Mouse (Mus musculus): ENCODE measurements at regions not wholly inside any gene's neighbourhood (a gene's known extent, or its start where the extent isn't known, plus 50 kb on each side); places are given as distances from the start of the nearest gene placed in this dataset.

- Histone ChIP-seq H3K4me1 (ENCODE audit: control insufficient read depth, insufficient read depth, low read length) (no peaks in the 10 kb centered on the region), H3K9me3 (replicated peaks; ENCODE audit: control insufficient read depth, low read length, poor library complexity, severe bottlenecking) (no peaks in the 10 kb centered on the region), H3K36me3 (ENCODE audit: control insufficient read depth, insufficient read depth, low read length) (no peaks in the 10 kb centered on the region), H3K27me3 (ENCODE audit: control insufficient read depth, insufficient read depth, low read depth, low read length) (no peaks in the 10 kb centered on the region), H3K4me3 (ENCODE audit: low read depth, low read length) (no peak overlapping the region), H3K4me2 (ENCODE audit: low read length) (no peak overlapping the region), H3K9ac (ENCODE audit: low read depth, low read length) (no peak overlapping the region), H3K27ac (ENCODE audit: low read length) (no peak overlapping the region)
- no peak for ATAC-seq
- 50% methylated on average over 4 of the region's 4 CpGs for WGBS
Measured at GRCm38 (mm10) chr7:40214395-40214794, 683.7 kb upstream of the Vstm2b start.

GRCm38 (mm10) chr7:40215271-40215670 lies 682.9 kb upstream of the Vstm2b start:
- Histone ChIP-seq H3K9ac (ENCODE audit: low read depth, low read length) (no peak overlapping the region), H3K4me2 (ENCODE audit: low read length) (no peak overlapping the region), H3K27me3 (ENCODE audit: control insufficient read depth, insufficient read depth, low read depth, low read length) (no peaks in the 10 kb centered on the region), H3K36me3 (ENCODE audit: control insufficient read depth, insufficient read depth, low read length) (no peaks in the 10 kb centered on the region), H3K4me3 (ENCODE audit: low read depth, low read length) (no peak overlapping the region), H3K4me1 (ENCODE audit: control insufficient read depth, insufficient read depth, low read length) (no peaks in the 10 kb centered on the region), H3K27ac (ENCODE audit: low read length) (no peak overlapping the region), H3K9me3 (replicated peaks; ENCODE audit: control insufficient read depth, low read length, poor library complexity, severe bottlenecking) (no peaks in the 10 kb centered on the region)
- 91% methylated on average over 2 of the region's 2 CpGs for WGBS
- ATAC-seq = no peak

- Histone ChIP-seq H3K4me2 (ENCODE audit: low read length) (no peak overlapping the region), H3K4me3 (ENCODE audit: low read depth, low read length) (no peak overlapping the region), H3K36me3 (ENCODE audit: control insufficient read depth, insufficient read depth, low read length) (no peaks in the 10 kb centered on the region), H3K9me3 (replicated peaks; ENCODE audit: control insufficient read depth, low read length, poor library complexity, severe bottlenecking) (no peaks in the 10 kb centered on the region), H3K9ac (ENCODE audit: low read depth, low read length) (no peak overlapping the region), H3K27ac (ENCODE audit: low read length) (no peak overlapping the region), H3K4me1 (ENCODE audit: control insufficient read depth, insufficient read depth, low read length) (no peaks in the 10 kb centered on the region), H3K27me3 (ENCODE audit: control insufficient read depth, insufficient read depth, low read depth, low read length) (no peaks in the 10 kb centered on the region)
- WGBS = 84% methylated on average over 4 of the region's 4 CpGs
- no peak for ATAC-seq
Measured at GRCm38 (mm10) chr7:40220549-40220948, 677.6 kb upstream of the Vstm2b start.

GRCm38 (mm10) chr7:40245188-40245587 lies 652.9 kb upstream of the Vstm2b start:
- no peaks in the 10 kb centered on the region for H3K9me3 ChIP-seq (replicated peaks; ENCODE audit: control insufficient read depth, low read length, poor library complexity, severe bottlenecking)
- H3K27me3 ChIP-seq (ENCODE audit: control insufficient read depth, insufficient read depth, low read depth, low read length) = no peaks in the 10 kb centered on the region
- 91% methylated on average over 8 of the region's 8 CpGs for WGBS
- no peak overlapping the region for H3K4me3 ChIP-seq (ENCODE audit: low read depth, low read length)
- no peak for ATAC-seq
- no peak overlapping the region for H3K27ac ChIP-seq (ENCODE audit: low read length)
- H3K4me1 ChIP-seq (ENCODE audit: control insufficient read depth, insufficient read depth, low read length) = no peaks in the 10 kb centered on the region
- no peak overlapping the region for H3K4me2 ChIP-seq (ENCODE audit: low read length)
- H3K36me3 ChIP-seq (ENCODE audit: control insufficient read depth, insufficient read depth, low read length) = no peaks in the 10 kb centered on the region
- no peak overlapping the region for H3K9ac ChIP-seq (ENCODE audit: low read depth, low read length)

- Histone ChIP-seq H3K27me3 (ENCODE audit: control insufficient read depth, insufficient read depth, low read depth, low read length) (no peaks in the 10 kb centered on the region), H3K4me1 (ENCODE audit: control insufficient read depth, insufficient read depth, low read length) (no peaks in the 10 kb centered on the region), H3K4me3 (ENCODE audit: low read depth, low read length) (no peak overlapping the region), H3K36me3 (ENCODE audit: control insufficient read depth, insufficient read depth, low read length) (no peaks in the 10 kb centered on the region), H3K9ac (ENCODE audit: low read depth, low read length) (no peak overlapping the region), H3K9me3 (replicated peaks; ENCODE audit: control insufficient read depth, low read length, poor library complexity, severe bottlenecking) (no peaks in the 10 kb centered on the region), H3K4me2 (ENCODE audit: low read length) (no peak overlapping the region), H3K27ac (ENCODE audit: low read length) (no peak overlapping the region)
- no peak for ATAC-seq
- 89% methylated on average over 2 of the region's 2 CpGs for WGBS
Measured at GRCm38 (mm10) chr7:40248521-40248920, 649.6 kb upstream of the Vstm2b start.

- Histone ChIP-seq H3K36me3 (ENCODE audit: control insufficient read depth, insufficient read depth, low read length) (no peaks in the 10 kb centered on the region), H3K9me3 (replicated peaks; ENCODE audit: control insufficient read depth, low read length, poor library complexity, severe bottlenecking) (no peaks in the 10 kb centered on the region), H3K4me3 (ENCODE audit: low read depth, low read length) (no peak overlapping the region), H3K9ac (ENCODE audit: low read depth, low read length) (no peak overlapping the region), H3K4me1 (ENCODE audit: control insufficient read depth, insufficient read depth, low read length) (no peaks in the 10 kb centered on the region), H3K27ac (ENCODE audit: low read length) (no peak overlapping the region), H3K27me3 (ENCODE audit: control insufficient read depth, insufficient read depth, low read depth, low read length) (no peaks in the 10 kb centered on the region), H3K4me2 (ENCODE audit: low read length) (no peak overlapping the region)
- 59% methylated on average over 2 of the region's 2 CpGs for WGBS
- ATAC-seq = no peak
Measured at GRCm38 (mm10) chr7:40253486-40253885, 644.6 kb upstream of the Vstm2b start.

GRCm38 (mm10) chr7:40257733-40258376 lies 640.3 kb upstream of the Vstm2b start:
- Histone ChIP-seq H3K4me2 (ENCODE audit: low read length) (no peak overlapping the region), H3K36me3 (ENCODE audit: control insufficient read depth, insufficient read depth, low read length) (no peaks in the 10 kb centered on the region), H3K27me3 (ENCODE audit: control insufficient read depth, insufficient read depth, low read depth, low read length) (no peaks in the 10 kb centered on the region), H3K9ac (ENCODE audit: low read depth, low read length) (no peak overlapping the region), H3K4me1 (ENCODE audit: control insufficient read depth, insufficient read depth, low read length) (no peaks in the 10 kb centered on the region), H3K4me3 (ENCODE audit: low read depth, low read length) (no peak overlapping the region), H3K27ac (ENCODE audit: low read length) (no peak overlapping the region), H3K9me3 (replicated peaks; ENCODE audit: control insufficient read depth, low read length, poor library complexity, severe bottlenecking) (no peaks in the 10 kb centered on the region)
- WGBS = 68% methylated on average over 1 of the region's 1 CpGs
- ATAC-seq = no peak

DNA sequence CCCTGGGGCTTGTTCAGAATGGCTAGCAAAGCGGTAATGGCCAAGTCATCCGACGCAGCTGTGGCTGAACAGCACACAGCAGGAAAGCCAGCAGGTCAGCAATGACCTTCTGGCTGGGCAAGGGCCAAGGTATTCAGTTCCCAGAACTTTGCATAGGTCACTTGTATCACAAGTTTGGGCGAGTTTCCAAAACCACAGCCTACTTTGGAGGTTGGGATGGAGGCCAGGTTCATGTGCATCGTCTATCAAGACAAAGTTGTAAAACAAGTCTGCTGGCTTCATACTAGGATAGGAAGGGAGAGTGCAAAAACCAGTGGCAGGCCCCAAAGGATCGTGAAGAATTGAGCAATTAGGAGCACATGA lies 639.8 kb upstream of the Vstm2b start:
- Histone ChIP-seq H3K27ac (ENCODE audit: low read length) (no peak overlapping the region), H3K4me3 (ENCODE audit: low read depth, low read length) (no peak overlapping the region), H3K9me3 (replicated peaks; ENCODE audit: control insufficient read depth, low read length, poor library complexity, severe bottlenecking) (no peaks in the 10 kb centered on the region), H3K9ac (ENCODE audit: low read depth, low read length) (no peak overlapping the region), H3K4me1 (ENCODE audit: control insufficient read depth, insufficient read depth, low read length) (no peaks in the 10 kb centered on the region), H3K36me3 (ENCODE audit: control insufficient read depth, insufficient read depth, low read length) (no peaks in the 10 kb centered on the region), H3K4me2 (ENCODE audit: low read length) (no peak overlapping the region), H3K27me3 (ENCODE audit: control insufficient read depth, insufficient read depth, low read depth, low read length) (no peaks in the 10 kb centered on the region)
- 61% methylated on average over 6 of the region's 6 CpGs for WGBS
- ATAC-seq = no peak

- ATAC-seq = peak; percentile 74
- Histone ChIP-seq H3K36me3 (ENCODE audit: control insufficient read depth, insufficient read depth, low read length) (no peaks in the 10 kb centered on the region), H3K9me3 (replicated peaks; ENCODE audit: control insufficient read depth, low read length, poor library complexity, severe bottlenecking) (no peaks in the 10 kb centered on the region), H3K4me2 (ENCODE audit: low read length) (no peak overlapping the region), H3K9ac (ENCODE audit: low read depth, low read length) (no peak overlapping the region), H3K27me3 (ENCODE audit: control insufficient read depth, insufficient read depth, low read depth, low read length) (no peaks in the 10 kb centered on the region), H3K27ac (ENCODE audit: low read length) (no peak overlapping the region), H3K4me1 (ENCODE audit: control insufficient read depth, insufficient read depth, low read length) (peaks cover 8% of the 10 kb centered on the region; the same call in 1 of the 2 replicates), H3K4me3 (ENCODE audit: low read depth, low read length) (no peak overlapping the region)
- WGBS = 15% methylated on average over 2 of the region's 2 CpGs
Measured at GRCm38 (mm10) chr7:40273459-40274072, 624.6 kb upstream of the Vstm2b start.

All from midbrain, embryonic 16.5 days (tissue).